Mouse (Mus musculus): ENCODE results near the gene Ephb2. TPM values are rescaled to one million over a fixed set of nuclear protein-coding genes. Genes with fewer than 3 reads are reported as not detected.

Ephb2 gene
- polyA plus RNA-seq, 1 experiment from 2014 or later = 0.07 TPM

- WGBS (ENCODE audit: missing documents) = 97% methylated on average over 4 of the region's 5 CpGs
- no peaks in the 10 kb centered on the region for H3K36me3 ChIP-seq (ENCODE audit: inconsistent target)
- H3K27ac ChIP-seq = no peak overlapping the region
- H3K4me3 ChIP-seq (ENCODE audit: inconsistent target) = no peak overlapping the region
- H3K79me2 ChIP-seq (ENCODE audit: inconsistent target) = no peaks in the 10 kb centered on the region
Observed at GRCm38 (mm10) chr4:136731761-136732160, 104.0 kb downstream of the Ephb2 start.

DNA sequence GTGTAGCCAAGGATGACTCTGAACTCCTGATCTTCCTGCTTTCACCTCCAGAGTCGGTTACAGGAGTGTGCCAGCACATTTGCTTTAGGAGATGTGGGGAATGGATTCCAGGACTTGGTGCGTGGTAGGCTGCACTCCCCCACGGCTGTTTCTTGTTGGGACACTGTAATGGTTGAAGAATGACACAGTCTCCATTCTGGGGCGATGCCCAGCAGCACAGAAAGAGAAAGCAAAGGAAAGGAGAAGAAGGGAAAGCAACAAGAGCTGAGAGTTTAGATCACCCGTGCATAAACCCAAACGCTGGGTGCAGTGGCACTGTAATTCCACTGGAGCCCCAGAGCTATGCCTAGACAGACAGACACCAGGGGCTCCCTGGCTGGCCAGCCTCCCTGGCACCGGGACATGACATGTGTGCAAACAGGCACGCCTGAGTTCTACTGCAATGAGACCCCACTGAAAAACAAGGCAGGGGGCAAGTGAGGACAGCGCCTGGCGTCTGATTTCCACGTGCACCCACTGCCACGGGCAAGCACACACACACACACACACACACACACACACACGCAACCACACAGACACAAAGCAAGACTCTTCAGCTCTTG lies 104.7 kb downstream of the Ephb2 start:
- no peaks in the 10 kb centered on the region for H3K36me3 ChIP-seq (ENCODE audit: inconsistent target)
- 90% methylated on average over 13 of the region's 13 CpGs for WGBS (ENCODE audit: missing documents)
- no peak overlapping the region for H3K4me3 ChIP-seq (ENCODE audit: inconsistent target)
- H3K79me2 ChIP-seq (ENCODE audit: inconsistent target) = no peaks in the 10 kb centered on the region
- H3K27ac ChIP-seq = no peak overlapping the region

DNA sequence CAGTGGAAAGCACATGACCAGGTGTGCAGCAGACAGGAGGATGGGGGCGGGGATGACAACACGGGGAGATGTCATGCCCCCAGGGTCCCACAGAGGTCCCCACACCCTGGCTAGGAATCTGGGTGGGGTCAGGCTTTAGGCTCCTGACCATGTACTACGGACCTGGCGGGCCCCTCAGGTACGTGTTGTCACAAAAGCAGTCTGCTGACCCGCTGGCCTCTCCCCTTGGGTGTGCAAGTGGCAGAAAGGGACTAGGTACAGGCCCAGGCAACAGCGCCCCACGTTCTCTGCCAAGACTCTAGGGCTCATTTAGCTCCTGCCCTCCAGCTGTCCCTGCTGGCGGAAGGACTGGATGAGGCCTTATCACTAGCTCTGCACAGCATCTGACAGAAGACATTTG lies 105.3 kb downstream of the Ephb2 start:
- H3K27ac ChIP-seq = no peak overlapping the region
- H3K79me2 ChIP-seq (ENCODE audit: inconsistent target) = no peaks in the 10 kb centered on the region
- 93% methylated on average over 9 of the region's 9 CpGs for WGBS (ENCODE audit: missing documents)
- H3K36me3 ChIP-seq (ENCODE audit: inconsistent target) = no peaks in the 10 kb centered on the region
- no peak overlapping the region for H3K4me3 ChIP-seq (ENCODE audit: inconsistent target)

GRCm38 (mm10) chr4:136729574-136729973 lies 106.2 kb downstream of the Ephb2 start:
- no peak overlapping the region for H3K27ac ChIP-seq
- H3K4me3 ChIP-seq (ENCODE audit: inconsistent target) = no peak overlapping the region
- H3K36me3 ChIP-seq (ENCODE audit: inconsistent target) = no peaks in the 10 kb centered on the region
- 89% methylated on average over 2 of the region's 2 CpGs for WGBS (ENCODE audit: missing documents)
- H3K79me2 ChIP-seq (ENCODE audit: inconsistent target) = no peaks in the 10 kb centered on the region

- 88% methylated on average over 8 of the region's 8 CpGs for WGBS (ENCODE audit: missing documents)
- H3K4me3 ChIP-seq (ENCODE audit: inconsistent target) = no peak overlapping the region
- no peak overlapping the region for H3K27ac ChIP-seq
- no peaks in the 10 kb centered on the region for H3K36me3 ChIP-seq (ENCODE audit: inconsistent target)
- no peaks in the 10 kb centered on the region for H3K79me2 ChIP-seq (ENCODE audit: inconsistent target)
Observed at GRCm38 (mm10) chr4:136726941-136727340, 108.8 kb downstream of the Ephb2 start.

DNA sequence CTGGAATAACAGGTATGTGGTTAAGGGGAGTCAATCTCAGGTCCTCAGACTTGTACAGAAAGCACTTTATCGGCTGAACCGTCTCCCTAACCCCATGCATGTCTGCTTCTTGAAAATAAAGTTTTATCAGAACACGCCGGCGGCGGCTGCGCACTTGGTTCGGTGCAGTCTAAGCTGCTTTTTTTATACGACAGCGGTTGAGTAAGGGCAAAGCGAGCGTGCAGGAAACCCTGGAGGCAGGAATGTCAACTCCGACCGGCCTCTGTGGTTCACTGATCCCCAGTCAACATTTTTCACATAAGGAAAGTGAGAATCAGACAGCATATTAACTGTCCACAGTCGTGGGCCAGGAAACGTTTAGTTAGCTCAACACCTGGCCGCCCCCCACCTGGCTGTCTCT lies 111.1 kb downstream of the Ephb2 start:
- Histone ChIP-seq H3K36me3 (ENCODE audit: inconsistent target) (no peaks in the 10 kb centered on the region), H3K4me3 (ENCODE audit: inconsistent target) (no peak overlapping the region), H3K27ac (no peak overlapping the region), H3K79me2 (ENCODE audit: inconsistent target) (no peaks in the 10 kb centered on the region)
- 92% methylated on average over 17 of the region's 17 CpGs for WGBS (ENCODE audit: missing documents)

GRCm38 (mm10) chr4:136722361-136723082 lies 113.3 kb downstream of the Ephb2 start:
- Histone ChIP-seq H3K79me2 (ENCODE audit: inconsistent target) (no peaks in the 10 kb centered on the region), H3K36me3 (ENCODE audit: inconsistent target) (no peaks in the 10 kb centered on the region), H3K4me3 (ENCODE audit: inconsistent target) (no peak overlapping the region), H3K27ac (no peak overlapping the region)
- WGBS (ENCODE audit: missing documents) = 91% methylated on average over 15 of the region's 17 CpGs

GRCm38 (mm10) chr4:136721937-136722336 lies 113.9 kb downstream of the Ephb2 start:
- 86% methylated on average over 3 of the region's 3 CpGs for WGBS (ENCODE audit: missing documents)
- no peak overlapping the region for H3K27ac ChIP-seq
- no peaks in the 10 kb centered on the region for H3K79me2 ChIP-seq (ENCODE audit: inconsistent target)
- H3K36me3 ChIP-seq (ENCODE audit: inconsistent target) = no peaks in the 10 kb centered on the region
- no peak overlapping the region for H3K4me3 ChIP-seq (ENCODE audit: inconsistent target)

DNA sequence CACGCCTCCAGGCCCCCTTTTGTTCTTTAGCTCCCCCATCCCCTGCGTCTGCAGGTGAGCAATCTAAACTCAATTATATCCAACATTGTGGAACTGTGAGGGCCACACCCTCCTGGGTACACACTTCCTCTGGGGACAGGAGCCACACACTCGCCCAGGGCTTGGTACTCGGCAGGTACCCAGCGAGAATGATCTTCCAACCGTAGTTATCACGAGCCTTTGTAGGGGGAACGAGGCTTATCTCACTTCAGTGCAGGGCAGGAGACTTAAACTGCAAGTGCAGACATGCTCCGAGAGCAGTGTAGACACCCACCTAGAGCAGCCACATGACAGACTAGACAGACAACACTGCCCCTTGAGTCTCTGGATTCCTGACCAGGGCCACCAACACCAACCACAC lies 115.8 kb downstream of the Ephb2 start:
- 94% methylated on average over 9 of the region's 9 CpGs for WGBS (ENCODE audit: missing documents)
- no peak overlapping the region for H3K4me3 ChIP-seq (ENCODE audit: inconsistent target)
- no peak overlapping the region for H3K27ac ChIP-seq
- no peaks in the 10 kb centered on the region for H3K79me2 ChIP-seq (ENCODE audit: inconsistent target)
- no peaks in the 10 kb centered on the region for H3K36me3 ChIP-seq (ENCODE audit: inconsistent target)

- H3K27ac ChIP-seq = no peak overlapping the region
- 85% methylated on average over 14 of the region's 14 CpGs for WGBS (ENCODE audit: missing documents)
- H3K4me3 ChIP-seq (ENCODE audit: inconsistent target) = no peak overlapping the region
- no peaks in the 10 kb centered on the region for H3K79me2 ChIP-seq (ENCODE audit: inconsistent target)
- no peaks in the 10 kb centered on the region for H3K36me3 ChIP-seq (ENCODE audit: inconsistent target)
Observed at GRCm38 (mm10) chr4:136718193-136718986, 117.4 kb downstream of the Ephb2 start.

DNA sequence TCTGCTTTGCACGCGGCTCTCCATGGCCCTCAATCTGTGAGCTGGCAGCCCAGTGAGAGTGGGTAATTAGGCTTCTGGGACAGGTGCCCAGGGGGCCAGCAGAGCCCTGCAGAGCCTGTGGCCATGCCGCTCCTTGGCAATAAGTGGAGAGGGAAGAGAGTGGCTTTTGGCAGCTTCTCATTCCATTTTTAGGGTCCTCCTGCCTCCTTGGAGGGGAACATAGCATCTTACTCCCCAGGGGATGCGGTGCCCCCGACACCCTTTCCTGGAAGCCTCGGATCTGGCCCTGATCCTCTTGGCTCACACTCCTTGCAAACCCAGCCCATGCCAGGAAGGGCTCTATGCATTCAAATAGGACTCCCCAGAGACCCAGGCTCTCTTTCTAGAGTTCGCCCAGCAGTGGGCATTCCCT lies 119.2 kb downstream of the Ephb2 start:
- WGBS (ENCODE audit: missing documents) = 89% methylated on average over 7 of the region's 7 CpGs
- Histone ChIP-seq H3K4me3 (ENCODE audit: inconsistent target) (no peak overlapping the region), H3K79me2 (ENCODE audit: inconsistent target) (no peaks in the 10 kb centered on the region), H3K36me3 (ENCODE audit: inconsistent target) (no peaks in the 10 kb centered on the region), H3K27ac (no peak overlapping the region)

DNA sequence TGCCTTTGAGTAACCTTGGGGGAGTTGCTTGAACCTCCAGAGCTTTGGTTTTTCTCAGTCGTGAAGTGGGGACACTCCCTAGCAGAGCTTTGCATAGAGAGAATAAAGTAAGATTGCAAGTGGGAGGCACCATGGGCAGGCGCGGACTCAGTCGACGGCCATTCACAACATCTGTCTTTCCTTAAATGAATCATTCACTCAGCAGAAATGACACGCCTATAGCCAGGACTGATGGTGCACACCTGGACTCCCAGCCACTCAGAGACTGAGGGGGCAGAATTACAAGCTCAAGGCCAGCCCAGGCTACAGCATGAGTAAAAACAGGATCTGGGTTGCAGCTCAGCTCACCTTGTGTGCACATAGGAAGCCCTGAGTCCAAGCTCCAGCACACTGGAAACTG lies 121.3 kb downstream of the Ephb2 start:
- WGBS (ENCODE audit: missing documents) = 92% methylated on average over 6 of the region's 6 CpGs
- no peak overlapping the region for H3K4me3 ChIP-seq (ENCODE audit: inconsistent target)
- H3K79me2 ChIP-seq (ENCODE audit: inconsistent target) = no peaks in the 10 kb centered on the region
- H3K36me3 ChIP-seq (ENCODE audit: inconsistent target) = no peaks in the 10 kb centered on the region
- no peak overlapping the region for H3K27ac ChIP-seq

- no peak overlapping the region for H3K4me3 ChIP-seq (ENCODE audit: inconsistent target)
- H3K36me3 ChIP-seq (ENCODE audit: inconsistent target) = no peaks in the 10 kb centered on the region
- no peak overlapping the region for H3K27ac ChIP-seq
- 87% methylated on average over 7 of the region's 7 CpGs for WGBS (ENCODE audit: missing documents)
- H3K79me2 ChIP-seq (ENCODE audit: inconsistent target) = no peaks in the 10 kb centered on the region
Observed at GRCm38 (mm10) chr4:136713889-136714288, 121.9 kb downstream of the Ephb2 start.

DNA sequence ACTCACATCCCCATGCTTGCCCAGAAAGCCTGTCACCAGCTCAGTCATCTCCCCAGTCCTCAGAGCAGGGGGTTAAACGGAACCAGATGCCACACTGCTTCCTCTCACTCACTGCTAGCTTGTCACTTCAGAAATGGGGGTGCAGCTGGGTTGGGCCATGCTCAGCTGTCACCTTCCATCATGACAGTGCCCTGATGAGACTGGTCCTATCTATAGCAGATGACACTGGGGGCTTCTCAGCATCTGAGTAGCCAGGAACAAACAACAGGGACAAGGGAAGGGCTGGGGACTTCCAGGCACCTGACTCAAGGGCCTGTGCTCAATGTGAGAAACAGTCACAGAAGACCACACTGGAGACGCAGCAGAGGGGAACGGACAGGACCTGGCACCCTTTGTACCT lies 122.4 kb downstream of the Ephb2 start:
- 70% methylated on average over 3 of the region's 3 CpGs for WGBS (ENCODE audit: missing documents)
- H3K79me2 ChIP-seq (ENCODE audit: inconsistent target) = no peaks in the 10 kb centered on the region
- H3K4me3 ChIP-seq (ENCODE audit: inconsistent target) = no peak overlapping the region
- H3K27ac ChIP-seq = no peak overlapping the region
- no peaks in the 10 kb centered on the region for H3K36me3 ChIP-seq (ENCODE audit: inconsistent target)
